Mouse (Mus musculus): Measurements from ENCODE around the gene Ubash3a. TPM values are rescaled to one million over a fixed set of nuclear protein-coding genes. Genes with fewer than 3 reads are reported as not detected.
A peak's percentile ranks its signal among the peaks of the same experiment; 100 is the strongest.

The Ubash3a gene
- total and polyA plus RNA-seq, 2 experiments from 2014 or later, result 0.21 TPM; not detected in 1

DNA sequence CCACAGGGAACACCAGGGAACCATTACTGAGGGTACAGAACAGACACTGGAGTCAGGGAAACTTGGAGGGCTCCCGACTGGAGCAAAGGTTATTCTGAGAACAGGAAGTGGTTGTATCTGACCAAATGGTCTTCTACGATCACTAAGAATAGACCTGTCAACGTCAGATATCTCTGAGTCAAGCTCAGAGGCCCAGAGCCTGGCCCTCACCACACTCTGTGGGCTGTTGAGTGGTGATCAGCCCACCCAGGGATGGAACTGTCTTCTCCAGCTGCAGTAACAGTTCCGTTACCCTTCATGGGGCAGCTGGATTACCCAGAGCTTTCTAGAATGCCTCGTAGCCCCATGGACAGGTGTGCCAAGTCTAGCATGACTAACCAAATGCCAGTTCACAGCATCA is 37.6 kb downstream of the Ubash3a start:
- Histone ChIP-seq H3K27me3 (ENCODE audit: insufficient read depth, low read length) (no peaks in the 10 kb centered on the region), H3K4me3 (ENCODE audit: low read length) (no peak overlapping the region), H3K36me3 (ENCODE audit: insufficient read depth, low read length) (no peaks in the 10 kb centered on the region), H3K4me2 (ENCODE audit: low read depth, low read length) (no peak overlapping the region), H3K4me1 (ENCODE audit: insufficient read depth, low read length) (no peaks in the 10 kb centered on the region), H3K27ac (no peak overlapping the region), H3K9ac (replicated peaks; ENCODE audit: low read length) (no peak overlapping the region), H3K9me3 (ENCODE audit: low read length) (no peaks in the 10 kb centered on the region)
- DNase-seq (ENCODE audit: low spot score), result no peak
- WGBS, result 80% methylated on average over 5 of the region's 5 CpGs
- ATAC-seq, result no peak
- no peak for TF ChIP-seq CTCF (IDR thresholded peaks at IDR 0.05; ENCODE audit: low read depth)

DNA sequence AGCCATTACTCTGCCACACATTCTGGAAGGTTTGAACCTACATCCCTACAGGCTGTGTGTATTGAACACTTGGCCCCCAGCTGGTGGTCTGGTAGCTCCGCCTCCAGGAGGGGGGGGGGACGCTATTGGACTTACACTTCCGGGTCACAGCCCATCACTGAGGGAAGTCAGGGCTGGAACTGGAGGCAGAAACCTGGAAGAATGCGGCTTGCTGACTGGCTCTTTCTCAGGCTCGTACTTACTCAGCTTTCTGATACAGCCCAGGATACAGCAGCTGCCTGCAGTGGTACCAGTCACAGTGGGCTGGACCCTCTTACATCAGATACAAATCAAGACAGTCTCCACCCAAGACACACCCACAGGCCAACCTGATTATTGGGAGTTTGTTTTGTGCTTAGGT is 39.5 kb downstream of the Ubash3a start:
- no peak overlapping the region for H3K4me2 ChIP-seq (ENCODE audit: low read depth, low read length)
- H3K27ac ChIP-seq, result no peak overlapping the region
- no peaks in the 10 kb centered on the region for H3K4me1 ChIP-seq (ENCODE audit: insufficient read depth, low read length)
- no peak overlapping the region for H3K4me3 ChIP-seq (ENCODE audit: low read length)
- no peak overlapping the region for H3K9ac ChIP-seq (replicated peaks; ENCODE audit: low read length)
- H3K36me3 ChIP-seq (ENCODE audit: insufficient read depth, low read length), result no peaks in the 10 kb centered on the region
- no peak for TF ChIP-seq CTCF (IDR thresholded peaks at IDR 0.05; ENCODE audit: low read depth)
- DNase-seq (ENCODE audit: low spot score) (no peak), ATAC-seq (0 out of 2 replicates have a peak, but pooled peaks have one; percentile 15)
- no peaks in the 10 kb centered on the region for H3K9me3 ChIP-seq (ENCODE audit: low read length)
- 37% methylated on average over 5 of the region's 5 CpGs for WGBS
- H3K27me3 ChIP-seq (ENCODE audit: insufficient read depth, low read length), result no peaks in the 10 kb centered on the region

- H3K9me3 ChIP-seq (ENCODE audit: low read length), result no peaks in the 10 kb centered on the region
- no peak overlapping the region for H3K4me2 ChIP-seq (ENCODE audit: low read depth, low read length)
- WGBS, result 63% methylated on average over 5 of the region's 5 CpGs
- H3K4me1 ChIP-seq (ENCODE audit: insufficient read depth, low read length), result no peaks in the 10 kb centered on the region
- no peak for TF ChIP-seq CTCF (IDR thresholded peaks at IDR 0.05; ENCODE audit: low read depth)
- DNase-seq (ENCODE audit: low spot score) (no peak), ATAC-seq (no peak)
- no peak overlapping the region for H3K4me3 ChIP-seq (ENCODE audit: low read length)
- H3K27ac ChIP-seq, result no peak overlapping the region
- H3K36me3 ChIP-seq (ENCODE audit: insufficient read depth, low read length), result no peaks in the 10 kb centered on the region
- no peak overlapping the region for H3K9ac ChIP-seq (replicated peaks; ENCODE audit: low read length)
- H3K27me3 ChIP-seq (ENCODE audit: insufficient read depth, low read length), result no peaks in the 10 kb centered on the region
Observed at GRCm38 (mm10) chr17:31253951-31254350, 46.3 kb downstream of the Ubash3a start.

DNA sequence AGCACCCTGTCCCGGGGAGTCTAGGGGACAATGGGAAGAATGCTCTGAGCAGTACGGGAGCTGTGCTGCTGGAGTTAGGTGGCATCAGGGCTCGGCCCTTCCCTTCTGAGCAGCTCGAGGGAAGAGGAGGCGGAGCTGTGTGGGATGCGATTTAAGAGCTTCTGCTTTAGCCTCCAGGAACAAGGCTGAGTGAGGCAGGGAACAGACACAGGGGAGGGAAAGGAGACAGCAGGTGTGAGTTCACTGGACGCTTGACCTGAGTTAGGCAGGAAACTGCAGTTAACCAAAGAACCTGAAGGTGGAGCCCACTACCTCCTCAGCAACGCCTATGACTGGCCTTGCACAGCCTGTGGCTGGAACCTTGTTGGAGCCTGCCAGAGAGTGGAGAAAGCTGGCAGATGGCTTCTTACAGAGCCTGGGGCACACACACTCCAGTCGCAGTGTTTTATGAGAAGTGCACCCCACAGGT is 46.8 kb downstream of the Ubash3a start:
- peak; percentile 87 for TF ChIP-seq CTCF (IDR thresholded peaks at IDR 0.05; ENCODE audit: low read depth)
- Histone ChIP-seq H3K27ac (no peak overlapping the region), H3K27me3 (ENCODE audit: insufficient read depth, low read length) (no peaks in the 10 kb centered on the region), H3K9ac (replicated peaks; ENCODE audit: low read length) (no peak overlapping the region), H3K36me3 (ENCODE audit: insufficient read depth, low read length) (no peaks in the 10 kb centered on the region), H3K4me1 (ENCODE audit: insufficient read depth, low read length) (no peaks in the 10 kb centered on the region), H3K4me2 (ENCODE audit: low read depth, low read length) (peak overlapping the region; percentile 13; the same call in 1 of the 2 replicates), H3K9me3 (ENCODE audit: low read length) (no peaks in the 10 kb centered on the region), H3K4me3 (ENCODE audit: low read length) (no peak overlapping the region)
- DNase-seq (ENCODE audit: low spot score) (peak; percentile 88), ATAC-seq (peak; percentile 91)
- 13% methylated on average over 9 of the region's 9 CpGs for WGBS

DNA sequence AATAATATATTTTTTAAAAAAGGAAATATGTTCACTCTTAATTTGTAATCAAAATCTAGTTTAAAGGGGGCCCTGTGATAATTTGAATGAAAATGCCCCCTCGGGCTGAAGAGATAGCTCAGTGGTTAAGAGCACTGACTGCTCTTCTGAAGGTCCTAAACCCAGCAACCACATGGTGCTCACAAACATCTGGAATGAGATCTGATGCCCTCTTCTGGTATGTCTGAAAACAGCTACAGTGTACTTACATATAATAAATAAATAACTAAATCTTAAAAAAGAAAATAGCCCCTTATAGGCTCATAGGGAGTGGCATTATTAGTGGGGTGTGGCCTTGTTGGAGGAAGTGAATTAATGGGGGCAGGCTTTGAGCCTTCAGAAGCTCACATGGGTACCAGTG is 49.5 kb downstream of the Ubash3a start:
- Histone ChIP-seq H3K27me3 (ENCODE audit: insufficient read depth, low read length) (no peaks in the 10 kb centered on the region), H3K9ac (replicated peaks; ENCODE audit: low read length) (no peak overlapping the region), H3K4me1 (ENCODE audit: insufficient read depth, low read length) (no peaks in the 10 kb centered on the region), H3K27ac (no peak overlapping the region), H3K4me2 (ENCODE audit: low read depth, low read length) (no peak overlapping the region), H3K36me3 (ENCODE audit: insufficient read depth, low read length) (no peaks in the 10 kb centered on the region), H3K4me3 (ENCODE audit: low read length) (no peak overlapping the region), H3K9me3 (ENCODE audit: low read length) (no peaks in the 10 kb centered on the region)
- ATAC-seq, result no peak
- DNase-seq (ENCODE audit: low spot score), result no peak
- TF ChIP-seq CTCF (IDR thresholded peaks at IDR 0.05; ENCODE audit: low read depth), result no peak
- 94% methylated on average over 1 of the region's 1 CpGs for WGBS

DNA sequence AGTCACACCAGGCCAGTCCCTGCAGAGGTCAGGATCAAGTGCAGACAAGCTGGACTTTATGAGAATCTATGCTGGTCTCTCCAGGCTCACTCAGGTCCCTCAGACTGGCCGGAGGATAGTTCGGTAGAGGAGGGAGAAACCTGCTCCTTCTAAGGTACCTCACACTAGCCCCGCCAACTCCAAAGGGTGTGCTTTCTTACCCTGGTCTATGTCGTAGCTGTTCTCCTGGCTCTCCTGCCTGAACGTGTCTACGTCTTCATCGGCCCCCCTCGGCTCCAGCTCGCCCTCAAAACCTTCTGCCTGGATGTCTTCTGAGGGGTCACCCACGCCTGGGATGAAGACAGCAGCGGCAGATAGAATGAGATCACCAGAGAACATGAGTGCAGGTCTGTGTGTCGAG is 50.2 kb downstream of the Ubash3a start:
- H3K9me3 ChIP-seq (ENCODE audit: low read length), result no peaks in the 10 kb centered on the region
- H3K9ac ChIP-seq (replicated peaks; ENCODE audit: low read length), result no peak overlapping the region
- DNase-seq (ENCODE audit: low spot score) (no peak), ATAC-seq (no peak)
- no peak overlapping the region for H3K4me2 ChIP-seq (ENCODE audit: low read depth, low read length)
- no peak overlapping the region for H3K27ac ChIP-seq
- no peak for TF ChIP-seq CTCF (IDR thresholded peaks at IDR 0.05; ENCODE audit: low read depth)
- WGBS, result 90% methylated on average over 12 of the region's 12 CpGs
- no peaks in the 10 kb centered on the region for H3K27me3 ChIP-seq (ENCODE audit: insufficient read depth, low read length)
- no peaks in the 10 kb centered on the region for H3K4me1 ChIP-seq (ENCODE audit: insufficient read depth, low read length)
- no peak overlapping the region for H3K4me3 ChIP-seq (ENCODE audit: low read length)
- no peaks in the 10 kb centered on the region for H3K36me3 ChIP-seq (ENCODE audit: insufficient read depth, low read length)

GRCm38 (mm10) chr17:31258310-31258865 is 50.7 kb downstream of the Ubash3a start:
- DNase-seq (ENCODE audit: low spot score), result no peak
- Histone ChIP-seq H3K36me3 (ENCODE audit: insufficient read depth, low read length) (no peaks in the 10 kb centered on the region), H3K27ac (no peak overlapping the region), H3K4me1 (ENCODE audit: insufficient read depth, low read length) (no peaks in the 10 kb centered on the region), H3K9ac (replicated peaks; ENCODE audit: low read length) (no peak overlapping the region), H3K27me3 (ENCODE audit: insufficient read depth, low read length) (no peaks in the 10 kb centered on the region), H3K9me3 (ENCODE audit: low read length) (no peaks in the 10 kb centered on the region), H3K4me2 (ENCODE audit: low read depth, low read length) (no peak overlapping the region), H3K4me3 (ENCODE audit: low read length) (no peak overlapping the region)
- 90% methylated on average over 9 of the region's 9 CpGs for WGBS
- no peak for TF ChIP-seq CTCF (IDR thresholded peaks at IDR 0.05; ENCODE audit: low read depth)
- ATAC-seq, result no peak
